Mouse (Mus musculus) liver, postnatal 0 days (tissue): ENCODE results near the gene Rdh7.

Experiments
- CTCF ChIP-seq: sonication (generic); IDR thresholded peaks from 2 replicates; pipeline ENCODE4 v1.5.1; 2016; ENCODE audit warnings: antibody characterized with exemption, low read depth
- EP300 ChIP-seq: IDR thresholded peaks from 2 replicates; pipeline ENCODE4 v1.6.1; 2016; ENCODE audit warnings: antibody characterized with exemption, low read depth, mild to moderate bottlenecking

DNA sequence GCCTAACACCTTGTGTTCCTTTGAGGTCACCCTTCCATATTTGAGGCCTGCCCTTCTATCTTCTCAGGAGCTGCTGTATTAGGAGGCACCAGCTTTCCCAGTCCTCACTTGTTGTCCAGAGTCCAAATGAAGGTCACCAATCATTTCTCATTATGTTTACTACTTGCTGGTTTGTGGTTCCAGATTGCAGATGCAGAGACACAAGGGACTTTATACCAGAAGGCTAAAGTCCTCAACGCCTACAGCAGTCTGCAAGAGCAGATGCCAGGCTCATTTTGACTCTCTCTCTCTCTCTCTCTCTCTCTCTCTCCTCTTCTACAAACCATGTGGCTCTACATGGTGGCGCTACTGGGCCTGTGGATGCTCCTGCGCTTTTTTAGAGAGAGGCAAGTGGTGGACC lies 22.4 kb downstream of the Rdh7 start, which contains the start of gene Rdh16f2:
- no peak for TF ChIP-seq CTCF
- no peak for TF ChIP-seq EP300
